Mouse (Mus musculus) left cerebral cortex, postnatal 10 days (tissue): ENCODE results near the gene Micall1. TPM values are rescaled to one million over a fixed set of nuclear protein-coding genes. Genes with fewer than 3 reads are reported as not detected.

Source experiments
- DNase-seq, 2 experiments: peaks; one replicate each; pipeline ENCODE4 v3.0.0; 2021 to 2022; ENCODE audit warnings: low spot score in 2 of 2, mixed read lengths in 1 of 2; ENCODE audit errors: extremely low spot score in 1 of 2
- intact Hi-C: fragments of 180-260 bp; cut with DNase I; formaldehyde crosslinking; loops from one replicate; pipeline ENCODE4 v1.15.1; 2025
- total RNA-seq, 2 experiments: library from RNA; stranded (reverse); gene quantifications; 2 replicates each; pipeline ENCODE4 v1.2.3; 2021

The Micall1 gene
- total RNA-seq, 2 experiments from 2014 or later = 31.4 to 34.0 TPM

DNA sequence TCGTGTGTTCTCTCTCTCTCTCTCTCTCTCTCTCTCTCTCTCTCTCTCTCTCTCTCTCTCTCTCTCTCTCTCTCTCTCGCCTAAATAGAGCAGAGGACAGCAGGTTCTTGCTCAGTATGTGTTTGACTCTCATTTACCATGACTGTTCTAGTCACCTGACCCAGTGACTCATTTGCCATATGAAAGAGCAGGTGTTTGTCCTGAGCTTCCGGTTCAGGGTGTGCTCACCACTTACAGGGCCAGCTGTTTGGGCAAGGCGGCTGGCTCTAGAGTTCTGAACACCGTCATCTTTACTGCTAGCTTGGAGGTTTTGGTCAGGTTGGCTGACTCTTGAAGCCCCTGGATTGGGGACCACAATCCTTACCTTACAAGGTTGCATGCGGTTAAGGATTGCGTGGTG lies 36.8 kb downstream of the Micall1 start:
- no peak for DNase-seq
- intact Hi-C loops = no loop called here

DNA sequence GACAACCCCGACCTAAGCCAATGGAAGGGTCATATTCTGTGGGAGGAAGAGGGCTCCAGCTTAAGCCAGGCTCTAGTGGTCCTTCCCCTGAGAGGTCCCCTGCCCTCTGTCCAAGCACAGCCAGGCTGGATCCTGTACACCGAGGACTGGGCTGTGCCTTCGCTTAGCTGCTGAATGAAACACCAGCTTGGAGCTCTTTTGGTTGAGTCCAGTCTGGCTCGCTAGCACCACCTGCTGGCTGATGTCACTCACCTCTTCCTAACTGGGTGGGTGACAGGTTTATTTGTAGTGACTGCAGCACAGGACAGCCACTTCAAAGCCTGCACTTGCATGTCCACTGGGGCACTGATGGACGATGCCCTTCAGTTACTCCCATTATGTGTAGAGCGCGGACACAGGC lies 39.8 kb downstream of the Micall1 start:
- peak; percentile 59 to 89 for DNase-seq
- intact Hi-C loops = no loop called here

DNA sequence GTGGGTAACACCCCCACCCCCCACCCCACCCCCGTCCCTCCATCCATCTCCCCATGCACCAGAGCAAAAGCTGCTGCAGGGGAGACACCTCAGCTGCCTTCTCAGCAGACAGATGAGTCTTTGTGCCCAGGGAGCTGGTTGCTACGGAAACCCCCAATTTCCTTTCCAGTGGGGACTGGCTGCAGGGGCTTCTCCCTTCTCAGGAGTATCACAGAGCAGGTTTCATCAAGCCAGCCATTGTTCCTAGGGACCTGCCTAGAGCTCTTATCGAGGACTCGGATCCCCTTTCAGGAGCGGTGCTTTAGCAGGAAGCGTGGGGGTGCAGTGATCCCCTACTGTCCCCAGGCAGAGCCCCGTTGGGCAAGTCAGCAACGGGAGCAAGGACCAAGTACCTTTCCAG lies 43.2 kb downstream of the Micall1 start:
- intact Hi-C loops = no loop called here
- peak in 1 of 2 experiments; percentile 43 for DNase-seq

DNA sequence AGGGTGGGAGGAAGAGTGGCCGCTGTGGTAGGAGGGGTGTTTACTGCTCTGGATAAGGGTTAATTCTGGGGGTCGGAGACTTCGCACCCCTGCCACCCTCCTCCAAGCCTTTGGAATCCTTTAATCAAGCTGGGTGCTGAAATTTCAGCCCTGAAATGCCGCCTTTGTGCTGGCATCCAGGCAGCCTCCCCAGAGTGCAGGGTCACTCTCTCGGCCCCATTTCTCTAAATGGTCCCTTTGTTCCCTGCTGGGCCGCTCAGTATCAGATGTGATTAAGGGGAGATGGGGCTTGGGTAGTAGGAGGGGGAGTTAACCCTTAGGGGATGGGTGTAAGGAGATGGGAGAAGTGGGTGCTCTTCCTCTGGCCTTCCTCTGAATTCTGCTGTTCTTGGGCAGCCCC lies 44.0 kb downstream of the Micall1 start:
- DNase-seq = no peak
- intact Hi-C loops = no loop called here

DNA sequence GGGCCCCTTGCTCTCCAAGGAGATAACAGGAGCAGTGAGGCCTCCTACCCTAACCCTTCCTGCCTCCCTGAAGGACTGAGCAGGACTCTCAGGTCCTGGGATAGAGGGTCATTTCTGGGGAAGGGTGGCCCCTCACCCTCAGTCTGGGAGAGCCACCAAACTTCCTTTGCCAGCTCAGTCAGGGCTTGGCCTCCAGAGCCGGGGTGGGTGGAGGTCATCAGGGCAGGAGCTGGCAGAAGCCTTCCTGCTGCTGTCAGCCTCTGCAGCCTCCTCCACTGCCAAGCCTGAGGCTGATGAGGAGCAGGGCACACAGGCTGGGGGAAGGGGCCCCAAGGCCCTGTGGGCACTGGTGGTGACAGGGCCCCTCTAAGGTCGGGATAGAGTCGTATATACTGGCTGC lies 46.9 kb downstream of the Micall1 start:
- intact Hi-C loops = no loop called here
- no peak for DNase-seq

DNA sequence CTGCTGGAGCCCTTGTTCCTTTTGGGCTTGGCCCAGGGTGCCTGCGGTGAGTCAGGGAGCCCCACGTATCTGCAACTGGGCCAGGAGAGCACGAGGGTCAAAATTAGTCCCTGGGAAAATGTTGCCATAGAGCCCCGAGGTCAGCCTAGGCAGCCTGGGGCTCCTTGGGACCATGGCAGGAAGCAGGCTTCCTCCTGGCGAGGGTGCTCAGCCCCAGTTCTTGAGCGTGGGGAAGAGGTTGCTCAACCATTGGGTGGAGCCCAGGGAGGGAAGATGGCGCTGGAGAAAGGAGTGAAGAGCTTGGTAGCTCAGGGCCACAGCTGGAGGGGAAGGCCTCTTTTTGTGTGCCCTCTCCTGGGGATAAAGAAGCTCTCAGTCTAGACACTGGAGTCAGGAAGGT lies 53.6 kb downstream of the Micall1 start:
- DNase-seq = no peak
- intact Hi-C loops = no loop called here

DNA sequence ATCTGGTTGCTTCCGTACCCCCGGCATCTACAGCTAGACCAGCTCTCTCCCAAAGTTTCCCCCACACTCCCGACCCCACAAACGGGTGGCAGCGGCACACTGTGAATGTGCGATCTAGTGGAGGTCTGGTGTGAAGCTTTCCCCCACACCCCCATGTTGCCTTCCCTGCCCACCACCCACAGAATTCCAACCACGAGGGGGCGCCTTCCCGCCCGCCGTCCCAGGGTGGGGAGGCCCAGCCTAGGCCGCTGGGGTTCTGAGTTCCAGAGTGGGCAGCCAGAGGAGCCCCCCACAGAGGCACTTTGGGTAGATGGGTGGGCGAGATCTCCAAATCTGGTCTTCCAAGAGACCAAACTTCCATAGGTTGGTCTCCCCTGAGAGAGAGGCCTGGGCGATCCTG lies 54.1 kb downstream of the Micall1 start:
- no peak for DNase-seq
- intact Hi-C loops = no loop called here

DNA sequence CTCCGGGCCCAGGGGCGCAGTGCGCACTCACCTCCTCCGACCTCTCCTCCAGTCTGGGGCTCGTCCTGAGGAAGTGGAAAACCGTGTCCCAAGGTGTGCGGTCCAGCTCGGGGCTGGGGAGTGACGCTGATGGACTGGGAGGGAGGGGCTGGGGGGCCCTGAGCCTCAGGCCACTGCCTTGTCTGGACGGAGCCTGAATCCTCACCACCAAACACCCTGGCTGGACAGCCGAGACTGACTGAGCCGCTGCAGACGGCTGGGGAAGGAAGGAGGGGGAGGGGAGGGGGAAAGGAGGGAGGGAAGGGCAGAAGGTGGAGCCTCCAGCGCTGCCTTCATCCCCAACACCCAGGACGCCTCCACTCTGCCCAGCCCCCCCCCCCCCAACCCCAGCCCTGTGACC lies 55.6 kb downstream of the Micall1 start:
- intact Hi-C loops = no loop called here

DNA sequence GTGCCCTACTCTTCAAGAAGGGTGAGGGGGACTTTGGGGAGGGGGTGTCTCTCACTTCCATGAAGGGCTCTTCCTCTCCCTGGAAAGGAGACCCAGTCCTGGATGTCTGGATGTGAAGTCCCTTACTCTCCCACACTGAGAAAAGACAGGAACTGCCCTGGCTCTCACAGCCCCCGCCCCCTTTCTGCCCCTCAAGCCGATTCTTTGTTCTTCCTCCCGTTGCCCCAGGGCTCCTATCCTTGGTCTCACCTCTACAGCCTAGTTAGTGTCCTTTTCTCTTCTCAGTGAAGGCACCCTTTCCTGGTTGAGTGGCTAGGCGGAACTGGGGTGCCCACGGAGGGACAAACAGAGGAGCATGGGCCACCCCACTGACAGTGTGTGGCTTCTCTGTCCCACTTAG lies 56.4 kb downstream of the Micall1 start, which contains the start of gene Sox10:
Sox10 (minus strand) TSS at position 101 of the 400 bp plus-strand sequence.
- peak in 1 of 2 experiments; percentile 21 for DNase-seq
- intact Hi-C loops = no loop called here

More for the DNA sequence above, 55.6 kb downstream of the Micall1 start:
- no peak for DNase-seq

DNA sequence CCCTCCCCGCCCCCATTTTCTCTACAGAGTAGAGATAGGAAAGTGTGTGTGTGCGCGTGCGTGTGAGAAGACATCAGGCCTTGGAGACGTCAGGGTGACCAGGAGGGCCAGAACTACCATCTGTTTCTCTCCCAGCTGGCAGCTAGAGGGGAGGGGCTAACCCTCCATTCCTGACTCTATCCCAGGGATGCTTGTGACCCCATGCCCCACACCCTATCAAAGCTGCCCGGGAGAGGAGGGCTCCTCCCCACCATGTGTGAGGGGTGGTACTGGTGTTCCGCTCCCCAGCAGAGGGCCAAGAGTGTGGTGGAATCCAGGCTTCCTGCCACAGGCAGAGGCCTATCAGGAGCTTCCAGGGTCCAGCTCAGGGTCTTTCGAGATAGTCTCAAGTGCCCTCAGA lies 58.0 kb downstream of the Micall1 start:
- intact Hi-C loops = no loop called here
- no peak for DNase-seq

DNA sequence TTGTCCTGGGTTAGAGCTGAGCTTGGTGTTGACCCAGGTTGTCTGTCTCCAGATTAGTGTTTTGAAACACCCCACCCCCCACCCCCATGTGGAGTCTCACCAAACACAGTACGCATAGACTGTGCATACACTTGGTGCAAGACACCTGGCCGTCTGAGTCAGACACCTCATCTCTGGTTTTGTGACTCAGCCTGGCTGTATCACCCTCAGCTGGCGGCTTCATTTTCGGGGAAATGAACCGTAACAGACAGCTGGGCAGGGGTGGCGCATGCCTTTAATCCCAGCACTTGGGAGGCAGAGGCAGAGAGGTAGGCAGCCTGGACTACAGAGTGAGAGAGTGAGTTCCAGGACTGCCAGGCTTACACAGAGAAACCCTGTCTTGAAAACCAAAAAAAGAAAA lies 68.2 kb downstream of the Micall1 start:
- intact Hi-C loops = no loop called here
- DNase-seq = no peak

DNA sequence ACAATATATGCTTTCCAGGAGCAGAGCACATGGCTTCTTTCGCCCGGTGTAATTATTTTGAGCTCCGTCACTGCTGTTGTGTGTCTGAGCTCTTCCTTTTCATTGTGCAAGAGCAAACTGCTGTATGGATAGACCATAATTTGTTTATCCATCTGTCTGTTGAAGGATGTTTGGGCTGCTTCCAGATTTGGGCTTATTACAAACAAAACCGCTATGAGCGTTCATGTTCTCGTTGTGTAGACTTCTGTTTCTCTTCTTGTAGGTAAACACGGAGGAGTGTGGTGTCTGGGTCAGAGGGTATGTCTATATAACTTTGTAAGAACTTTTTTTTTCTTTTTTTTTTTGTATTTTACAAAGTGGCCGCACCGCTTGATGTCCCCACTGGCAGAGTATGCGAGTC lies 76.5 kb downstream of the Micall1 start:
- DNase-seq = no peak
- intact Hi-C loops = no loop called here

Other genes with a start within 250 kb of the Micall1 start
- 10 to 100 TPM; 54.7 to 57.6 TPM for gene Gga1, start 231.7 kb upstream of the Micall1 start, total RNA-seq
- not detected for gene Gm49510, start 209.2 kb upstream of the Micall1 start, total RNA-seq
- 1 to 10 TPM; 8.7 to 9.4 TPM for gene Sh3bp1, start 209.1 kb upstream of the Micall1 start, total RNA-seq
- gene Pdxp, start 195.0 kb upstream of the Micall1 start, total RNA-seq = 100 to 1,000 TPM; 146 to 158 TPM
- 10 to 100 TPM; 24.1 to 25.3 TPM for gene Lgals1, start 182.2 kb upstream of the Micall1 start, total RNA-seq
- 10 to 100 TPM; 40.9 to 41.4 TPM for gene Nol12, start 174.0 kb upstream of the Micall1 start, total RNA-seq
- gene Triobp, start 161.2 kb upstream of the Micall1 start, total RNA-seq = 10 to 100 TPM; 31.7 to 37.6 TPM
- 10 to 100 TPM; 73.4 to 81.3 TPM for gene H1f0, start 80.4 kb upstream of the Micall1 start, total RNA-seq
- under 1 TPM; 0.36 to 0.45 TPM for gene Galr3, start 67.0 kb upstream of the Micall1 start, total RNA-seq
- 10 to 100 TPM; 17.9 to 20.1 TPM for gene Ankrd54, start 46.0 kb upstream of the Micall1 start, total RNA-seq
- gene Eif3l, start 33.7 kb upstream of the Micall1 start, total RNA-seq = 100 to 1,000 TPM in 1 of 2 experiments, 10 to 100 TPM in 1; 95.5 to 100 TPM
- 100 to 1,000 TPM; 123 to 124 TPM for gene Polr2f, start 32.1 kb downstream of the Micall1 start, total RNA-seq
- gene 1700088E04Rik, start 32.4 kb downstream of the Micall1 start, total RNA-seq = 10 to 100 TPM; 12.2 to 16.5 TPM
- 10 to 100 TPM; 22.5 to 27.0 TPM for gene Sox10, start 56.3 kb downstream of the Micall1 start, total RNA-seq
- 10 to 100 TPM; 53.9 to 59.1 TPM for gene Pick1, start 120.3 kb downstream of the Micall1 start, total RNA-seq
- gene Gm49486, start 120.5 kb downstream of the Micall1 start, total RNA-seq = 1 to 10 TPM; 1.3 to 1.8 TPM
- gene Slc16a8, start 145.9 kb downstream of the Micall1 start, total RNA-seq = under 1 TPM in 1 of 2 experiments, not detected in 1; 0.19 TPM
- 1 to 10 TPM; 7.0 to 9.1 TPM for gene Baiap2l2, start 176.6 kb downstream of the Micall1 start, total RNA-seq
- 10 to 100 TPM; 21.9 to 22.3 TPM for gene Pla2g6, start 219.5 kb downstream of the Micall1 start, total RNA-seq
- gene Maff, start 237.7 kb downstream of the Micall1 start, total RNA-seq = 1 to 10 TPM; 1.3 to 3.1 TPM